Mouse (Mus musculus): ENCODE measurements around the gene Faiml.

DNA sequence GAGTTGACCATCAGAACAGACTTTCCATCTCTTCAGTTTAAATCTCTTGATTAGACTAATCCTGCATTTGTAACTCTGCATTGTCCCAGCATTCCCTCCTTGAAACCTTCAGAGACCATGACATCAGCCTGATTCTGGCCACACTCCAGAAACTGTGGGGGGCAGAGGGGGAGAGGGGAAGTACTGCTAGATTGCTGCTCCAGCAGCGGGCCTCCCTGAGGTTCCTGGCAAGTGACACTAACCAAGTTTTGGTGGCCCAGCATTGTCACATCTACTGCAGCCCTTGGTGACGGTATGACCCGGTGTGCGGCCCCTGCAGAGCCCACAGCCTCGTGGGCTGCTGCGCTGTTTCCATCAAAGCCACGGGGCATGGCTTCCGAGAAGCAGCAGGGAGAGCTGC is 56.8 kb downstream of the Faiml start:
- TF ChIP-seq CTCF (IDR thresholded peaks at IDR 0.05; ENCODE audit: low read depth, low read length) (no peak), POLR2A (IDR thresholded peaks at IDR 0.05; ENCODE audit: insufficient read depth, low read length) (no peak)

Data from ES-Bruce4 (cell line).